Mouse (Mus musculus) cortical plate, adult 2 months (tissue): Measurements from ENCODE around the gene Pop5.

Source experiments
- CTCF ChIP-seq: fragments of 200-500 bp; IDR thresholded peaks from 2 replicates; pipeline ENCODE4 v1.5.1; 2011; ENCODE audit warnings: mild to moderate bottlenecking, control low read depth, low read length; ENCODE audit not compliant: insufficient read depth; ENCODE audit errors: extremely low read depth
- POLR2A ChIP-seq: fragments of 200-500 bp; IDR thresholded peaks from 2 replicates; pipeline ENCODE4 v1.6.1; 2011; ENCODE audit warnings: mild to moderate bottlenecking, low read length, control low read depth; ENCODE audit not compliant: insufficient read depth; ENCODE audit errors: extremely low read depth

DNA sequence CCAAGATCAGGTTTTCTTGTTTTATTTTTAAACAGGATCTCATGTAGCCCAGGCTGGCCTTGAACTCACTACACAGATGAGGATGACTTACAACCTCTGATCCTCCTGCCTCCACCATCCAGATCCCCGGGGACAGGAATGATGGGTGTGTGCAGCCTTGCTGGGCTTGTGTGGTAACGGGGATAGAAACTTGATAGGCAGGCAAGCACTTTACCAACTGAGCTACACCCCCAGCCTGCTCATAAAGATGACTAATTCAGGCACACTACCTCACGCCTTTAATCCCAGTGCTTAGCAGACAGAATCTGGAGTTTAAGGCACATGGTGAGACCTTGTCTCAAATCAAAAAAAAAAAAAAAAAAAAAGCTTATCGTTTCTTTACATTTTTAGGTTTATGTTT is 22.8 kb upstream of the Pop5 start:
- TF ChIP-seq CTCF = no peak
- no peak for TF ChIP-seq POLR2A
